Mouse (Mus musculus) bone marrow, adult 2 months (tissue): ENCODE measurements around the gene Smbd1. TPM values are rescaled to one million over a fixed set of nuclear protein-coding genes. Genes with fewer than 3 reads are reported as not detected.

Experiments
- H3K27ac ChIP-seq: fragments of 200-500 bp; 2 replicates; pipeline ENCODE4 v1.5.1; 2012; ENCODE audit warnings: low read depth, mild to moderate bottlenecking, control low read depth, inconsistent platforms, low read length; ENCODE audit not compliant: control insufficient read depth, poor library complexity, insufficient read depth
- H3K4me1 ChIP-seq: fragments of 200-500 bp; 2 replicates; pipeline ENCODE4 v1.6.1; 2011; ENCODE audit warnings: low read length; ENCODE audit not compliant: control insufficient read depth, insufficient read depth
- H3K4me3 ChIP-seq: fragments of 200-500 bp; replicated peaks from 2 replicates; pipeline ENCODE3; 2011; ENCODE audit warnings: mild to moderate bottlenecking, low read depth, low read length, control low read depth; ENCODE audit not compliant: control insufficient read depth
- CTCF ChIP-seq: fragments of 200-500 bp; IDR thresholded peaks from 2 replicates; pipeline ENCODE4 v1.5.1; 2011; ENCODE audit warnings: low read length, control low read depth; ENCODE audit not compliant: control insufficient read depth, insufficient read depth
- POLR2A ChIP-seq: fragments of 200-500 bp; IDR thresholded peaks from 2 replicates; pipeline ENCODE4 v1.6.1; 2011; ENCODE audit warnings: low read depth, mild to moderate bottlenecking, control low read depth, low read length, borderline replicate concordance; ENCODE audit not compliant: control insufficient read depth
- WGBS: fragments of 180-500 bp; shearing (Covaris S2); methylation state at CpG from one replicate; pipeline ENCODE4 v1.1.7; 2018; 5-methylcytosine and 5-hydroxymethylcytosine counted together
- polyA plus RNA-seq: library from polyadenylated mRNA; stranded (reverse); fragments of >200 nt; gene quantifications from 2 replicates; pipeline ENCODE4 v1.2.4, GENCODE M21; 2011; ENCODE audit warnings: low replicate concordance; ENCODE audit not compliant: missing spikeins, insufficient read depth, insufficient read length

The Smbd1 gene
- polyA plus RNA-seq, 1 experiment: not detected

GRCm38 (mm10) chr16:32831501-32831900 lies 21.2 kb upstream of the Smbd1 start:
- H3K27ac ChIP-seq: no peak overlapping the region
- no peak for TF ChIP-seq POLR2A
- no peak for TF ChIP-seq CTCF
- 88% methylated on average over 4 of the region's 4 CpGs for WGBS
- H3K4me1 ChIP-seq: no peaks in the 10 kb centered on the region
- H3K4me3 ChIP-seq: no peak overlapping the region

GRCm38 (mm10) chr16:32829104-32829503 lies 18.8 kb upstream of the Smbd1 start:
- H3K27ac ChIP-seq: no peak overlapping the region
- H3K4me3 ChIP-seq: no peak overlapping the region
- TF ChIP-seq POLR2A (no peak), CTCF (no peak)
- WGBS: 87% methylated on average over 11 of the region's 11 CpGs
- no peaks in the 10 kb centered on the region for H3K4me1 ChIP-seq

GRCm38 (mm10) chr16:32826521-32826920 lies 16.2 kb upstream of the Smbd1 start:
- H3K27ac ChIP-seq: no peak overlapping the region
- 93% methylated on average over 11 of the region's 11 CpGs for WGBS
- no peak overlapping the region for H3K4me3 ChIP-seq
- TF ChIP-seq POLR2A (no peak), CTCF (no peak)
- H3K4me1 ChIP-seq: peaks cover 3% of the 10 kb centered on the region

- no peak for TF ChIP-seq CTCF
- no peak for TF ChIP-seq POLR2A
- Histone ChIP-seq H3K4me3 (no peak overlapping the region), H3K4me1 (peaks cover 3% of the 10 kb centered on the region), H3K27ac (no peak overlapping the region)
- 82% methylated on average over 12 of the region's 12 CpGs for WGBS
Observed at GRCm38 (mm10) chr16:32825380-32825779, 15.1 kb upstream of the Smbd1 start.

GRCm38 (mm10) chr16:32824061-32824460 lies 13.8 kb upstream of the Smbd1 start:
- no peak overlapping the region for H3K4me3 ChIP-seq
- TF ChIP-seq CTCF (no peak), POLR2A (no peak)
- 88% methylated on average over 13 of the region's 13 CpGs for WGBS
- H3K4me1 ChIP-seq: peaks cover 3% of the 10 kb centered on the region
- no peak overlapping the region for H3K27ac ChIP-seq

GRCm38 (mm10) chr16:32823487-32823886 lies 13.2 kb upstream of the Smbd1 start:
- Histone ChIP-seq H3K4me1 (peaks cover 3% of the 10 kb centered on the region), H3K27ac (no peak overlapping the region), H3K4me3 (no peak overlapping the region)
- no peak for TF ChIP-seq CTCF
- TF ChIP-seq POLR2A: no peak
- 86% methylated on average over 8 of the region's 8 CpGs for WGBS

DNA sequence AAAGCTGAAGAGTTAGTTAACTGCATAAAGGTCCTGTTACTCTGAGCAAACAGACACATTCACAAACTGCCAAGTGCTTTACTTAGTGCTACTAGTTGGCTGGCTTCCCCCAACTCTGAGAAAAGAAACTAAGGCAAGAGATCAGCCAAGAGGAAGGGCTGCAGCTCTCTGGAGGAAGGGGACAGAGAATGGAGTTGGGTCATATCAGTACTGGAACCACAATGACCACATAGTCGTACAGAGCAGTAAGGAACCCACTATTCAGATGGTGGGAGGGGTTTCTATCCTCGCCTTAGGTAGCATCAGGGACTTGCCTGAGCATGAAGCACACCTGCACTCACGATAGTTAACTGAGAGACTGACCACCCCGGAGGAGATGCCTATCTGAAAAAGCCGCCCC lies 12.6 kb upstream of the Smbd1 start:
- Histone ChIP-seq H3K27ac (no peak overlapping the region), H3K4me3 (no peak overlapping the region), H3K4me1 (peaks cover 3% of the 10 kb centered on the region)
- TF ChIP-seq CTCF (no peak), POLR2A (no peak)
- WGBS: 58% methylated on average over 5 of the region's 5 CpGs

- no peak overlapping the region for H3K4me3 ChIP-seq
- 42% methylated on average over 6 of the region's 6 CpGs for WGBS
- TF ChIP-seq POLR2A (no peak), CTCF (no peak)
- H3K27ac ChIP-seq: no peak overlapping the region
- peaks cover 3% of the 10 kb centered on the region for H3K4me1 ChIP-seq
Observed at GRCm38 (mm10) chr16:32822450-32822827, 12.2 kb upstream of the Smbd1 start.

DNA sequence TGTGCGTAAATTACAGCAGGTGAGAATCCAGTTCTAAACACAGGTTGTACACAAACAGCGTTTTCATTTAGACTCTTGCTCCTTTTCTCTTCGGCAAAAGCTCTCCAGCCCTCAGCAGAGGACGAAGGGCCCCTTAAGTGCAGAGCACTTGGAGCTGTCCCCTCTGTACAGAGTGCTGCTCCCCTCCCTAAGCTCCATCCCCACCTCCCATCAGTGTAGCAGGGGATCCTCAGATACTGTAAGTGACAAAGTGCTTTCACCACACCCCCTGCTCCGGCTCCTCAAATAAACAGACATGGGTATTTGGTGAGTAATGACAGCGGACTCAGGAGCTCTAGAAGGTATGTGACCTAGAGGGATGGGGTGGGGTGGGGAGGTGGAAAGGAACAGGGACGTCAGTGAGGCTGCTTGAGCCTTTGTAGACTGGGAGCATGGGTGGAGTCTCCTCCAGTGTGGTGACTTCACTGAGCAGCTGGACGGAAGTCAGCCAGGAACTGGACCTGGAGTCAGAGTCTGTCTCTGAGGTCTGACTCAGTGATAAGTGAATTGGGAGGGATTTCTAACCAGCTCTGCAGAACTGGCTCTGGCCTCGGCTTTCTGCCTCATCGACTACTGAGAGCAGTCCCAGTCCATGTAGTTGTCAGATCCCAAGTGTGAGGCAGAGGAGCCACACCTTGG lies 11.6 kb upstream of the Smbd1 start:
- no peak overlapping the region for H3K27ac ChIP-seq
- WGBS: 79% methylated on average over 10 of the region's 10 CpGs
- no peak overlapping the region for H3K4me3 ChIP-seq
- H3K4me1 ChIP-seq: peaks cover 3% of the 10 kb centered on the region
- no peak for TF ChIP-seq POLR2A
- TF ChIP-seq CTCF: no peak
